Mouse (Mus musculus) small intestine, adult 2 months (tissue): ENCODE data around the gene Folr1.

Experiments used
- CTCF ChIP-seq: fragments of 200-500 bp; IDR thresholded peaks from 2 replicates; pipeline ENCODE4 v1.5.1; 2012; ENCODE audit warnings: low read depth, mild to moderate bottlenecking, control low read depth, inconsistent platforms, low read length, moderate library complexity, mixed read lengths; ENCODE audit not compliant: insufficient replicate concordance, insufficient read length; ENCODE audit errors: extremely low read depth
- POLR2A ChIP-seq: fragments of 200-500 bp; IDR thresholded peaks from 2 replicates; pipeline ENCODE4 v1.6.1; 2012; ENCODE audit warnings: low read depth, mild to moderate bottlenecking, control low read depth, inconsistent platforms, low read length, moderate library complexity

DNA sequence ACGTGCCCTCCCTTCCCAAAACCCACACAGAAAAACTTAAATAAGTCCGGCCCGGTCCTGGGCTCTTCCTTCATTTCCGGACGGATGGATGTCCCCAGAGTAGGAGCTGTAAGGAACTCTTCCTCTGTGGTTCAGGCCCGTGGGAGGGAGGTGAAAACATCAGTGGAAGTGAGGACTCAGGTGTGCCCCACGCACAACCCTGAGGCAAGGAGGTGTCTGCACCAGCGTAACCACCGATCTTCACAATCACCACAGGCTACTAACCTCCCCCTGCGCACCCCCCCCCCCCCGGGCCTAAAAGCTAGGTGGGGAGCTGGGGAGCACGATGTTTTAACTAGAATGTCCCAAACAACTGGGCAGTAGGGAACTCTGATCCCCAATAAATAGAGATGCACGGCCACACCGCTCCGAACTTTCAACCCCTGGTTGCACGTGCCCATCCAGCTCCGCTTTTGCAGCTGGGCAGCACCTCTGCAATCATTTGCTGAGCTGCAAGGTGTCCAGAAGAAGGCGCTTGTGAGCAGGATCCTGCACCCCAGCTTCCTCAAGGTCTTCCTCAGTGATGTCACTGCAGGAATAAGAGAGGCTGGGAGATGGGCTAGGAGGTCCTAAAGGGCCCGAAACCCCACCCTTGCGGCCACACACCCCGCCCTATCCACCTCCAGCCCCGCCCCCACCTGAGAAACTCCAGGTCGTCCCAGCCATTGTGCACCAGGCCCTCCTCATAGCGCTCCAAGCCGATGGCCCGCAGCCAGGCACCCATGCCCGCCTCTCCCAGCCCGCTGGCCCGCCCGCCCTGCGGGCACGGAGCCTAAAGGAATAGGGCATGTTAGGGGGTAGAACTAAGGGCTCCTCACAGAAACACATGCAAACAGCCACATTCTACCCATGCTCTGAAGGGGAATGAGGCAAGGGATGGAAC, 47.5 kb downstream of the Folr1 start:
- TF ChIP-seq CTCF (peak; percentile 29; the same call in 1 of the 2 replicates), POLR2A (no peak)
